14 mouse cellular contexts compared by ENCODE assay signal in genomic region chr6:125222146-125222545, GRCm38 (mm10). TPM values are rescaled to one million over a fixed set of nuclear protein-coding genes. Genes with fewer than 3 reads are reported as not detected.
DNase-seq lines count a peak whose midpoint lies in the region; ATAC-seq and TF ChIP-seq lines count a peak whose summit lies in the region.
"Had no signal": no experiment of that assay in that cellular context is flagged by ENCODE, and none has a peak within 500 bp of the region (broad histone marks: within the 10 kb centered on the region; RNA-seq: fewer than 3 reads in every experiment).

No protein-coding gene starts in this region.

- H3K9me3 ChIP-seq in lung, embryonic 14.5 days (ENCODE audit: low read depth, low read length) = no peaks in the 10 kb centered on the region
- no peaks in the 10 kb centered on the region for H3K9me3 ChIP-seq in midbrain, postnatal 0 days (ENCODE audit: low read length)

- WGBS in lung, embryonic 14.5 days = 49% methylated on average over 2 of the region's 2 CpGs
- 38% methylated on average over 2 of the region's 2 CpGs for WGBS in lung, adult 2 months
- WGBS in midbrain, postnatal 0 days = 81% methylated on average over 2 of the region's 2 CpGs

- H3K27ac ChIP-seq in lung, embryonic 14.5 days (ENCODE audit: low read depth) = no peak overlapping the region
- H3K27ac ChIP-seq in midbrain, postnatal 0 days (ENCODE audit: low read depth, low read length) = no peak overlapping the region
- H3K27ac ChIP-seq: liver, embryonic 14.5 days had no signal

- no peak overlapping the region for H3K4me2 ChIP-seq in lung, embryonic 14.5 days
- no peak overlapping the region for H3K4me2 ChIP-seq in midbrain, postnatal 0 days (ENCODE audit: low read depth, low read length, poor library complexity, severe bottlenecking)

- no peak overlapping the region for H3K4me3 ChIP-seq in lung, embryonic 14.5 days (ENCODE audit: low read depth, low read length)
- H3K4me3 ChIP-seq in lung, adult 2 months (replicated peaks; ENCODE audit: extremely low read depth, low read depth, low read length) = no peak overlapping the region
- H3K4me3 ChIP-seq in midbrain, postnatal 0 days (ENCODE audit: low read depth, low read length) = no peak overlapping the region
- H3K4me3 ChIP-seq: erythroblast, embryonic 14.5 days had no signal

- no peaks in the 10 kb centered on the region for H3K4me1 ChIP-seq in lung, embryonic 14.5 days (ENCODE audit: insufficient read depth)
- no peaks in the 10 kb centered on the region for H3K4me1 ChIP-seq in lung, adult 2 months (ENCODE audit: control insufficient read depth, insufficient read depth, low read length)
- H3K4me1 ChIP-seq in midbrain, postnatal 0 days (ENCODE audit: insufficient read depth, low read length) = no peaks in the 10 kb centered on the region

- no peaks in the 10 kb centered on the region for H3K27me3 ChIP-seq in lung, embryonic 14.5 days (ENCODE audit: insufficient read depth, low read length)
- H3K27me3 ChIP-seq in midbrain, postnatal 0 days (ENCODE audit: insufficient read depth, low read length) = no peaks in the 10 kb centered on the region

- 0 out of 2 replicates have a peak, but pooled peaks cover 6% of the 10 kb centered on the region for H3K36me3 ChIP-seq in lung, embryonic 14.5 days (ENCODE audit: insufficient read depth)
- peaks cover 17% of the 10 kb centered on the region for H3K36me3 ChIP-seq in midbrain, postnatal 0 days (ENCODE audit: insufficient read depth, low read length)

- no peak for ATAC-seq in lung, embryonic 14.5 days (ENCODE audit: insufficient read depth)
- no peak for ATAC-seq in midbrain, postnatal 0 days (ENCODE audit: low FRiP score)
- ATAC-seq: intestine, postnatal 0 days had no signal

- H3K9ac ChIP-seq in lung, embryonic 14.5 days = no peak overlapping the region
- H3K9ac ChIP-seq in midbrain, postnatal 0 days (replicated peaks; ENCODE audit: low read length, poor library complexity, severe bottlenecking) = no peak overlapping the region
- H3K9ac ChIP-seq: liver, embryonic 14.5 days had no signal

- peak; percentile 34 for DNase-seq in adrenal gland, postnatal 14 days
- no peak for DNase-seq in adrenal gland, adult (ENCODE audit: inconsistent age in 2 of 2, low spot score in 1 of 2)
- peak; percentile 48 for DNase-seq in lung, embryonic 14.5 days
- DNase-seq in lung, adult 2 months = no peak
- DNase-seq in skeletal muscle tissue, adult 2 months (ENCODE audit: low read depth, low spot score) = peak; percentile 48
- peak; percentile 90 for DNase-seq in thymus, postnatal 25 days
- DNase-seq in midbrain, postnatal 0 days (ENCODE audit: low spot score) = no peak
- DNase-seq in cerebellum, adult 18-20 months = no peak
- DNase-seq: adrenal gland, postnatal 36 days; cerebellum, adult 9-11 months; gastrocnemius, postnatal 10 days had no signal

- TF ChIP-seq CTCF in lung, embryonic 14.5 days (IDR thresholded peaks at IDR 0.05; ENCODE audit: low read depth) = no peak
- TF ChIP-seq CTCF in lung, adult 2 months (IDR thresholded peaks at IDR 0.05; ENCODE audit: insufficient read depth, low read length) = no peak
- no peak for TF ChIP-seq CTCF in midbrain, postnatal 0 days (IDR thresholded peaks at IDR 0.05)

- TF ChIP-seq POLR2A in lung, adult 2 months (IDR thresholded peaks at IDR 0.05; ENCODE audit: borderline replicate concordance, extremely low read depth, low read depth, low read length) = no peak

RNA-seq across cellular contexts. Expression of gene Vamp1, which starts 6.8 kb away (rescaled TPM):
- 31.8 and 42.6 TPM in 2 replicates for total RNA-seq in adrenal gland, postnatal 14 days (2021)
- 2.4 and 2.6 TPM in 2 replicates for polyA plus RNA-seq in lung, embryonic 14.5 days (2014; fragmentation: Nextera tagmentation; extraction: Ambion mirVana)
- 12.5 and 22.0 TPM in 2 replicates for polyA plus RNA-seq in lung, adult 2 months (2012; rRNA removed)
- total RNA-seq in midbrain, postnatal 0 days (2014; rRNA removed) = 42.7 and 47.6 TPM in 2 replicates
- 40.5 and 46.0 TPM in 2 replicates for polyA plus RNA-seq in midbrain, postnatal 0 days (2015; fragmentation: Nextera tagmentation; extraction: Ambion mirVana)

RNA-seq across cellular contexts. Expression of gene Tapbpl, which starts 9.5 kb away (rescaled TPM):
- 12.6 and 14.0 TPM in 2 replicates for total RNA-seq in adrenal gland, postnatal 14 days (2021)
- 4.3 and 5.4 TPM in 2 replicates for polyA plus RNA-seq in lung, embryonic 14.5 days (2014; fragmentation: Nextera tagmentation; extraction: Ambion mirVana)
- polyA plus RNA-seq in lung, adult 2 months (2012; rRNA removed) = 29.8 and 33.4 TPM in 2 replicates
- 4.7 and 6.2 TPM in 2 replicates for total RNA-seq in midbrain, postnatal 0 days (2014; rRNA removed)
- 9.0 and 9.7 TPM in 2 replicates for polyA plus RNA-seq in midbrain, postnatal 0 days (2015; fragmentation: Nextera tagmentation; extraction: Ambion mirVana)

RNA-seq across cellular contexts. Expression of gene Cd27, which starts 14.7 kb away (rescaled TPM):
- total RNA-seq in adrenal gland, postnatal 14 days (2021) = 0.93 and 6.9 TPM in 2 replicates
- 1.9 and 2.0 TPM in 2 replicates for polyA plus RNA-seq in lung, embryonic 14.5 days (2014; fragmentation: Nextera tagmentation; extraction: Ambion mirVana)
- 8.1 and 9.8 TPM in 2 replicates for polyA plus RNA-seq in lung, adult 2 months (2012; rRNA removed)
- total RNA-seq in midbrain, postnatal 0 days (2014; rRNA removed) = not detected in 2 replicates
- polyA plus RNA-seq in midbrain, postnatal 0 days (2015; fragmentation: Nextera tagmentation; extraction: Ambion mirVana) = 0.70 TPM in 1 of 2 replicates, not detected in the other

RNA-seq across cellular contexts. Expression of gene Mrpl51, which starts 30.5 kb away (rescaled TPM):
- 222 and 232 TPM in 2 replicates for total RNA-seq in adrenal gland, postnatal 14 days (2021)
- polyA plus RNA-seq in lung, embryonic 14.5 days (2014; fragmentation: Nextera tagmentation; extraction: Ambion mirVana) = 202 and 205 TPM in 2 replicates
- polyA plus RNA-seq in lung, adult 2 months (2012; rRNA removed) = 30.1 and 39.4 TPM in 2 replicates
- 23.3 and 48.2 TPM in 2 replicates for total RNA-seq in midbrain, postnatal 0 days (2014; rRNA removed)
- 136 and 145 TPM in 2 replicates for polyA plus RNA-seq in midbrain, postnatal 0 days (2015; fragmentation: Nextera tagmentation; extraction: Ambion mirVana)

RNA-seq across cellular contexts. Expression of gene Ncapd2, which starts 30.6 kb away (rescaled TPM):
- 43.2 and 45.2 TPM in 2 replicates for total RNA-seq in adrenal gland, postnatal 14 days (2021)
- polyA plus RNA-seq in lung, embryonic 14.5 days (2014; fragmentation: Nextera tagmentation; extraction: Ambion mirVana) = 151 and 167 TPM in 2 replicates
- polyA plus RNA-seq in lung, adult 2 months (2012; rRNA removed) = 15.5 and 34.2 TPM in 2 replicates
- total RNA-seq in midbrain, postnatal 0 days (2014; rRNA removed) = 29.8 and 33.7 TPM in 2 replicates
- polyA plus RNA-seq in midbrain, postnatal 0 days (2015; fragmentation: Nextera tagmentation; extraction: Ambion mirVana) = 18.4 and 21.0 TPM in 2 replicates

Comparison
In these comparisons a context has a peak if more than half of its experiments do, and no peak if none do; other contexts are left out.
1. DNase-seq: peak in adrenal gland, postnatal 14 days (single experiment), lung, embryonic 14.5 days (single experiment), skeletal muscle tissue, adult 2 months (single experiment) and thymus, postnatal 25 days (single experiment); none in adrenal gland, adult (0 of 2), lung, adult 2 months (single experiment), midbrain, postnatal 0 days (single experiment) and cerebellum, adult 18-20 months (0 of 2).